Mouse (Mus musculus) gastrocnemius, adult 18-20 months (tissue): ENCODE data around the gene Psma7. TPM values are rescaled to one million over a fixed set of nuclear protein-coding genes. Genes with fewer than 3 reads are reported as not detected.

ENCODE experiments used
- DNase-seq: peaks from one replicate; pipeline ENCODE4 v3.0.0; 2021; ENCODE audit warnings: low spot score
- long read RNA-seq, 2 experiments: library from polyadenylated mRNA; stranded (forward); transcript quantifications; one replicate each; pipeline ENCODE4 v2.0.0; 2021
- total RNA-seq, 2 experiments: library from RNA; stranded (reverse); gene quantifications; 2 replicates each; pipeline ENCODE4 v1.2.3; 2021

Psma7 gene
- total RNA-seq = 100 to 1,000 TPM; 147 to 149 TPM
- long read RNA-seq, experiment 1, transcript Psma7-201 (7 exons, 914 nt) = major isoform, 185 of 285 reads
- long read RNA-seq, experiment 1, partial matches to known transcripts = 94 of 285 reads
- long read RNA-seq, experiment 1, other reads (novel, unspliced or antisense) = 5 of 285 reads
- long read RNA-seq, experiment 2, transcript Psma7-201 (7 exons, 914 nt) = major isoform, 140 of 259 reads
- long read RNA-seq, experiment 2, partial matches to known transcripts = 109 of 259 reads
- long read RNA-seq, experiment 2, other reads (novel, unspliced or antisense) = 10 of 259 reads

DNA sequence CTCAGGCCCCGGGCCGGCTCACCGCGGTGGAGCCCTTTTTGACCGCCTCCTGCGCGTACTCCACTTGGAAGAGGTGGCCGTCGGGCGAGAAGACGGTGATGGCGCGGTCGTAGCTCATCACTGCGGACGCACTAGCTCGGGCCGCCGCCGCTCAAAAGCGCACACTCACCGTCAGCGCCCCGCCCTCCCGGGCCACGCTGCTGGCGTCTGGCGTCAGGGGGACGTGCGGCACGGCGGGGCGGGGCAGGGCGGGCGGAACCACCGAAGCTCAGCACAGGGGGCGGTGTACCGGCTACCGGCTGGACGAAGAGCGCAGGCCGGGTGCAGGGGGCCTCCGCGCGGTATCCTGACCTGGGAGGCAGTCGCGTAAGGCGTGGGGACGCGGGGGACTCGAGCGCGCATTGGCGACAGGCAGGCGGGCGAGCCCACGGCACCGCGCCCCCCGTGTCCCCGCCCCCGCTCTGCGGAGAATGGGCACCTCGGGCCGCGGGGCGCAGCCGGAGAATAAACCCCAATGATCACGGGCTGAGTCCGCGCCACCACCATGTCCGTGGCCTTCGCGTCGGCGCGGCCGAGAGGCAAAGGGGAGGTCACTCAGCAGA, at the start of gene Psma7, which contains the start of gene Ss18l1:
Gene Psma7, minus strand, starts transcription at position 178 of the 602 bp plus-strand sequence.
Gene Ss18l1, plus strand, starts transcription at position 254 of the 602 bp plus-strand sequence.
- DNase-seq = peak; percentile 89

DNA sequence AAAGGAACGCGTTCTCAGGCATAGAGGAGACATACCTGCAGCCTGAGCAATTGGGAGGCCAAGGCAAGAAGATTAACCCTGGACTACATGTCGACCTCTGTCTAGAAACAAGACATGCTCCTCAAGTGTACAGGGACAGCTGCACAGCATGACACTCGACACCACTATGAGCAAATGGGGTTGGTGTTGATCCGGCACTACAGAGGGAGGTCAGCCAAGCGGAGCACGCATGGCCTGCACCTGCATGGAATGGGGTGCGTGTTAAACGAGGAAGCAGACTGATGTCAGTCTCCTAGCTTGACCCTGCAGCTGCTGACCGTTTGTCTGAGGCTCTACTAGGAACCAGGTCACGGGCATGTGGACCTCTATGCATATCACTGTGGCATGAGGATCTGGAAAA, 48.1 kb upstream of the Psma7 start:
- DNase-seq = peak; percentile 30

DNA sequence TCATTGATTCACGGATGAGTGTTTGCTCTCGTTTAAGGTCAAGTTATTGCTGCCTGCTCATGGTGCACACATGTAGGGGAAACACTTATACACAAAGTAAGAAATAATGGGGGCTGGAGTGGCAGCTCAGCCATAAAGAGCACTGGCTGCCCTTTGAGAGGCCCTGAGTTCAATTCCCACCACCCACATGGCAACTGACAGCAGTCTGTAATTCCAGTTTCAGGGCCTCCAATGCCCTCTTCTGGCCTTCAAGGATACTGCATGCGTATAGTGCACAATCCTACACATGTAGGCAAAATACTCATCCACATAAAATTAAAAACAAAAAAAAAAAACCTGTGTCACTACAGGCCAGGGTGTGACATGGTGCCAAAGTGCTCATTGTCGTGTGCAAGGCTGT, 45.2 kb upstream of the Psma7 start:
- DNase-seq = no peak

DNA sequence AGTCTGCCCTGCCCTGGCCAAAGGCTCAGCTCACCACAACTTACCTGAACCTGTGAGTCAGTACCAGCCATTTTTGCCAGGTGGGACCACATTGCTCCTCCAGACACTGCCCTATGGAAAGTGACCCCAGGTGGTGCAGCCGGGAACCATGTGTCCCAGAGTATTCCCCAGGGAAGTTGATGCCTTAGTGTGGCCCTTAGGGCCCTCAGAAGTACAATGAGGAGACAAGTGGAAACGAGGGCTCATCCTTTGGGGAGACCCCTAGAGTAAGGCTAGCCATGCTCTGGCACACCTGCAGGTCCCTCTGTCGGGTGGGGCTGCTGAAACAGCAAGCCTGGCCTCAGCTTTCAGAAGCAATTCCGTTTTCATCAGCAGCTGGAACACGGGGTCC, 44.4 kb upstream of the Psma7 start:
- no peak for DNase-seq

DNA sequence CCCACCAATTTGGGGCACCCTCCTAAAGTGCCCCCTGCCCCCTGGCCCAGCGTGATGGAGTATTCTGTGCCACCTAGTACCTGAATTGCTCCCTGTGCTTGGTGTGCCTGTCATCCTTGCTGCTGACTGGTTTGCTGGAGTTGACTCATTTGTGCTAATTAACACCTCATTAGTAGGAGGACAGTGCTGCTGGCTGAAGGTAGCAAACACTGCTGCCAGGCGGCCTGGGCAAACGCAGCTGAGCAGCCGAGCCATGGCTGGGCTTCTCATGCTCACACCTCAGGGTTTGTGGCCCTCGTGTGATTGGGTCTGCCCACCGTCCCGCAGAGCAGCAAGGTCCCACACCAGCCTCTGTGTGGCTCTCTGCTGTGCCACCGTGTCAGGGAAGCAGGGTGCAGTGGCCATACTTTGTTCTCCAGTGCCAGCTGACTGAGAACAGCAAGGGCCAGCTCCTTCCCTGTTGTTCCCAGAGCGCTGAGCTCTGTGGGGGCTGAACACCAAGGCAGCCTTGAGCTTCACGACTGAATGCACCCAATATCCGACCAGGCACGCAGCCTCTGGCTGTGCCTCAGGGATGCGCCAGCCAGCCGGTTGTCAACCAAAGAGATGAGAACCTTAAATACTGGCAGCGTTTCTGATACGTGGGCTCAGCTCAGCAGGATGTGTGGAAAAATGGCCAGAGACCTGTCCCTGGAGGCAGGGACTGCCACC, 43.8 kb upstream of the Psma7 start:
- no peak for DNase-seq

DNA sequence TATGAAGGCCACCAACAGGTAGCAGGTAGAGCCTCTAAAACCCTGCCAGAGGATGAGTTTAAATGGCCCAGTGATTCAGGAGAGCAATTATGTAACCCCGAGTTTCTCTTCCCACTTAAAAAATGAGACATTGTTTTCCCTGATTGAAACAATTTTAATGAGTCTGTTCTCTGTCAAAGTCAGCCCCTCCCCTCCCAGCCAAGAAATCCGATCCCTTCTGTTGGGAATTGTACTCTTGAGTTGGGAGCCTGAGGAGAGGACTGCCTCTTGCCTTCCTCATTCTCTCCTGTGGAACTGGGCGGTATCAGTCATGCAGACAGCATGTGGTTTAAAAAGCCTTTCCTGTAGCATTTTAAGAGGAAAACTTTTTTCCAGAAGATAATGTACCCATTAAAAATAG, 42.3 kb upstream of the Psma7 start:
- DNase-seq = no peak

DNA sequence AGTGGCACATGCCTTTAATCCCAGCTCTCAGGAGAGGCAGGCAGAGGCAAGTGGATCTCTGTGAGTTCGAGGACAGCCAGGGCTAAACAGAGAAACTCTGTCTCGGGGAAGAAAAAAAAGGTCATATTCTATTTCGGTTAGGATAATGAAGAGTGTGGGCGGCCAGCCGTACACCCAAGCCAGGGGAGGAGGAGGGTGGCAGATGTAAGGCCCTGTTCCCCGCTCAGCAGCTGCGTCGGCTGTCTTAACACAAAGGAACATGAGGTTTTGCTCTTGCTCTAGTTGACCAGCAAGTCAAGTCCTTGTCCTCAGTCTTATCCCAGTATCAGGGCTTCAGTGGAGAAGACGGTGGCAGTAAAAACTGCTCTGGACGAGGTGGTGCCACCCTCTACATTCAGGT, 40.8 kb upstream of the Psma7 start:
- no peak for DNase-seq

DNA sequence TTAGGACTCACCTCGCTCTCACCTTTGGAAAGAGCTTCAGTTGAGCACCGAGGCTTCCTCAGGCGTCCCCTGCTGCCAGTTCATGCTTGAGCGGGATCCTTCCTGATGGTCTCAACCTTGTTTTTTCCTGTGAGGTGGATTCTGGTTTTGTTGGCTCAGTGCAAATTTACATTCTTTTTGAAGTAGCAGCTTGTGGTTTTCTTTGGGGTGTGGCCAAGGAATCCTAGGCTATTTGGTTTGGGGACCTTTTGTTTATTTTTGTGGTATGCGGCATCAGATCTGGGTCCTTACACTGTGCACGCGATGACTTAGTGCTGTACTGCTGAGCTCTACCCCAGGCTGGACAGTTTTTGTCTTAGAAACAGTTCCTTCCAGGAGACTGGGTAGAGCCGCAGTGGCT, 38.4 kb upstream of the Psma7 start:
- DNase-seq = no peak

DNA sequence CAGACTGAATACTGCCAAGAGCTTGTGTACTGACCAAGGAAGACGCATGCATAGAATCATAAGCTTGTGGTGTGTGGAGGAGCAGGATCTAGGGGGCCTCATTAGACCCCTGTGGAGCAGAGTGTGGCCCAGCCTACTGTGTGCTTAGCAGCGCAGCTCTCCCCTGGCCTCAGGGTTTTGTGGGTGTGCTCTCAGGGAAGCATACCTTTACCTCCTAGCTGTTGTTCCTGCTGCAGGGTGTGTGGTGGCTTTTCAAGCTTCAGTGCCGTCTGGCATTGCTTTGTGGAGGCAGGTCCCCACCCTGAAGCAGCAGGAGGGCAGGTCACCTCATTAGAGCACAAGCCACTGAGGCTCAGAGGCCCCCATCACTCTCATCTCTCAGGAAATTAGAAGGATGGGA, 35.4 kb upstream of the Psma7 start:
- no peak for DNase-seq

DNA sequence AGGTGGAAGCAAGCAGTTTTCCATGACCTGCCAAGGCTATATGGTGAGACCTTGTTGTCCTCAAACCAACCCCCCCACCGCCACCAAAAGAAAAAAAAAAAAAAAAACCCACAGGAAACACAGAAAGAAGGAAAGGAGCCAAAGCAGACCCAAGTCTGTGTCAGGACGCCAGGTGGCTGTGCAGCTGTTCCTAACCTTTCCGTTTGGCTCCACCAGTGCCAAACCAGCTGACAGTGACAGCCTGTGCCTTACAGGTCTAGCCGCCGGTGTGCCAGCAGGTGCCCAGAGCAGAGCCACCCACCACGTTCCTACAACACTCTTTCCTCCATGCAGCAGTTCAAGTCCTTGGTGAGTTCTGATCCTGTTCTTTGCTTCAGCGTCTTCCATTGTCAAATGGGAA, 30.7 kb upstream of the Psma7 start:
- DNase-seq = no peak

DNA sequence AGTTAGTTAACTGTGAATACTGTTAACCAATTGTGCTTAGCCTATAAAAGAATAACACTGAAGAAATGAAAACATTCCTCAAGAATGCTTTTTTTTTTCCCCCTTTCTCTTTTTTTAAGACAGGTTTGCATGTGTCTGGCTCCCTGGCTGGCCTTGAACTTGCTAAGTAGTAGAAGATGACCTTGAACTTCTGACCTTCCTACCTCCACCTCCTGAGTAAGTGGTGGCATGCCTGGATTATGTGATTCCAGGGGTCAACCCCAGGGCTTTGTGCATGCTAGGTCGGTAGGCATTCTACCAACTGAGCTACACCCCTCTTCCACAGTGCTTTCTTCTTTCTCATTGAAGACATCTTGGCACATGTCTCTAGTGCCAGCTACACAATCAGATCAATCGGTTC, 29.4 kb upstream of the Psma7 start:
- DNase-seq = no peak

DNA sequence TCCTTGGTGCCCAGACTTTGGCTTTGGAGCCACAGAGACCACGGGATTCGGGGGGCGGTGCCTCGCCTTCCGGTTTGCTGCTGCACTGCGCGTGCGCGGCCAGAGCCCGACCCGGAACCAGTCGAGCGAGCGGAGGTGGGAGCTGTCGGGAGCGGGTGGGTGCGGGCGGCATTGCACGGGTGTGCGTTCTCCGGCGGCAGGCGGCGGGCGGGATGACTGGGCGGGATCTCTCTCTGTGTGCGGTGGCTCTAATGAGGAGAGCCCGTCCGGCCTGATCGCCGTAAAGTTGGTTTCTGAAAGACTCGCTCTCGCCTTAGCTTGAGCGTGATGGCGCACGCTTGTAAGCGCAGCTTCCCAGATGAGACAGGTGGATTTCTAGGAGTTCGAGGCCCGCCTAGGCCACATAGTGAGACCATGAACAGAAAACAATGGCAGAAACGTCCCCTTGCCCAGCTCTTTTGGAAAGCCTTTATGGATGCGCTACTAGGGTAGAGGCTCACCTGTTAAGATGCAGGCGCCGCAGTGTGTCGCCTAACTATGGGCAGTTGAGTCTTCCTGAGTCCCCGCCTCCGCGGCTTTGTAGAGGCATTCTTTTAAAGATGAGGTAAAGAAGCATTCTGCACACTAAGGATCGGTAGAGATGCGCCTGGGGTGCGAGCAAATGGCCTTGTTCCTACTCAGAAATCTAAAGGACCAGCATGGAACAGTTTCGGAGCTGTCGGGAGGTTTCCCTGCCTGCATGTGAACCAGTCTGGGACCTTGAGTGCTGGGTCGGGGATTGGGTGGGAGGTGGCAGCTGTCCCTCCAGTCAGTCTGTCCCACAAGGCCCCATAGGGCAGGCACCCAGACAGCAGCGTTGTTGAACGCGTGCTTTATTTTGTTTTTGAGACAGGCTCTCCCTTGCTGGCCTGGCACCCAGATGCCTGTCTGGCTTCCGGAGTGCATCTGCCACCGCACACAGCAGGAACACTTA, 28.5 kb upstream of the Psma7 start, which contains the start of gene Mtg2:
Gene Mtg2, plus strand, starts transcription at position 108 of the 973 bp plus-strand sequence.
- DNase-seq = peak; percentile 95

DNA sequence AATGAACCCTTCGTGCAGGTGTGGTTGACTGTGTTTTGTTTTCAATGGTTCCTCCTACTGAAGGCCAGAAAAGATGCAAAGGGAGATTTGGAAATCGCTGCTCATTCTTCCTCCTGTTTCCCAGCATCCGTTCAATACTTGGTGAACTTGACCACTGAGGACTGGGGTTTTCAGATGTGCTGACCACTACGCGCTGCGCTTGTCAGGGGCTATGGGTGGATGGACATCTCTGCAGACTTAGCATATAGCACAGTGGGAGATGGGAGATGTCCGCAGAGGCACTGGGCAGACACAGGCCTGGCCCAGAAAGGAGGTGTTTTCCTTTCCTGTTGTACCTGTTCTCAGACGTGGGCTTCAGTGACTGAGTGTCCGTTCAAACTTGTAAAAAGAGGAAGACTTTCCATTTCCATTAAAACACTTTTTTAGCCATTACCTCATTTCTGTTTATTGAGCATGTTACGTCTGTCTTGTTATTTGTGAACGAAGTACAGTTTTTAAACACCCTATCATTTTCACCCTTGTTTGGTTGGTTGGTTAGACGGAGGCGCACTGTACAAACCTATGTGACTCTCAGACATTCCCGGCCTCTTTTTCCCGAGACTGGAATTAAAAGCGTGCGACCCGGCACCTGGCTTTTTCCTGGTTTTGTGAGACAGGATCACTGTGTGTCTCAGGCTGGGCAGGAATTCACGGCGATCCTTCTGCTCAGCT, 27.7 kb upstream of the Psma7 start:
- DNase-seq = no peak

DNA sequence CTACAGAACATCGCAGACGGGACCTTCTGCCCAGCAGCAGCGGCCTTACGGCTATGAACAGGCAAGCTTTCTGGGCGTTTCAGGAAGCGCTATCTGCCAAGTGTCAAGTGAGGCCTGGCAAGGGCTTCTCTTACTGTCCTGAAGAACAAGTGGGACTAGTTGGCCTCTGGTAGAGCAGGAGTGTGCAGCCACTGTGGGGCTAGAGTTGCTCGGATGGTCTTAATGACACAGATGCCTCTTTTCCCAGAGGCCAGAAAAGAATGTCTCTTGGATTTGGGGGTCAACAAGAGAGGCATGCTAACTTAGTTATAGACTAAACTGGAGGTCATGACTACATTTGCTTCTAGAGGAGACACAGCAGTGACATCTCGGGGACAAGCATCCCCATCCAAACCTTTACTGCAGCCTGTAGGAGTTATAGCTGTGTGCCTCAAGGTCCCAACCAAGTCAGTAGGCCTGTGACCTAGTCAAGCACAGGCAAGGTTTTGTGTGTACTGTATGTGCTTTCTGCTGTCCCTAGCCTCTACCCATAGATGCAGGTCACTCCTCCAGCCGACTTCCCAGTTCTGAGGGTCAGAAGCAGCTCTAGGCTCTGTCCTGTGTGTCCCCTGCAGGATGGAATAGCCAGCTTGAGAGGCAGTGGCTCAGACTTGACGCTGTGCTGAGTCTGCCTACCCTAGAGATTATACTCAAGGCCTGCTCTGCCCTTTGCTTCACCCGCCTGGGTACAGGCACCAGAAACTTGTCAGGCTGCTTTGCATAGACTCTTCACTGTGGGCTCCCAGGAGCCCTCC, 21.3 kb upstream of the Psma7 start:
- no peak for DNase-seq

DNA sequence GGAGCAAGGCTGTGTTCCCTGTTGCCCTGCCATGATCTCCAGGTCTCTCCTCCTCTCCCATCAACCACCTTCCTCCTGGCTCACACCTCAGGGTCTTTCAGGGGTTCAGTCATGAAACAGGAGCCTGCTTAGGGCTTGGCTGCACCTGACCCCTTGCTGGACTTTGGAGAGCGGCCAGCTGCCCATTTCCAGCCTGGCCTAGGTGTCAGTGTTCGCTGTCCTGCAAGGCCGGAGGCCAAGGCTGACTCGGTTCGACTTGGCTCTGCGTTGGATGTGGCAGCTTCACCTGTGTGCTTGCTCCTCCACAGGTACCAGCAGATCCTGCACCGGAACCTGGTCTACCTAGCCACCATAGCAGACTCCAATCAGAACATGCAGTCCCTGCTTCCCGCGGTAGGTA, 10.8 kb upstream of the Psma7 start:
- DNase-seq = peak; percentile 26

DNA sequence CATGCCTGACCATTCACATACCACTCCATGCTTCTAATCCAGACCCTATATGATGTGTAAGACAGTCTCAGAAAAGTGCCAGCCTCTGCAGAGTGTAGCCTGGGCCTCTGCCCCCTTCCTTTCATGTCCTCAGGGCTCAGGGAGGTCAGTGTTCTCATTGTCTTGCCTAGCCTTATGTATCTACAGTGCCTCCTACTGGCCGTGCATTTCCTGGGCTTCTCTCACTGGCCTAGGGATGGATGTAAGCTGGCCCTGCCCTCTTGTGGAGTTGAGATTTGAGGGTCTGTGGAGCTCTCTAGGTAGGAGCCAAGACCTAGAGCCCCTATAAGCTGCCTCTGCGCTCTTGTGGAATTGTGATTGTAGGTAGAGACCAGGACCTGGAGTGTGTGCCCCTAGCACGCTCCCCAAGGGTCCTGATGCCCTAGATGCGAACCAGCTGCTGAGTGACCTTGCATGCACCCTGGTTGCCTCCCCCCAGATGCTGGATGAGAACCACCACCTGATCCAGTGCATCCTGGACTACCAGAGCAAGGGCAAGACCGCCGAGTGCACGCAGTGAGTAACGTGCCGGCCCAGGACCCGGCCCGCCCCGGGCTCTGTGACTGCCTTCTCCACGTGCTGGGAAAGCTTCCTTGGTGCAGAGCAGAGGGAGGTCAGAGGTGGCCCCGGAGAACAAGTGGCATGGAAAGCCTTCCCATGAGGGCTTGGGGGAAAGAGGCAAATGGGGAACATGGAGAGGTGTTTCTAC, 9.9 kb upstream of the Psma7 start:
- no peak for DNase-seq

DNA sequence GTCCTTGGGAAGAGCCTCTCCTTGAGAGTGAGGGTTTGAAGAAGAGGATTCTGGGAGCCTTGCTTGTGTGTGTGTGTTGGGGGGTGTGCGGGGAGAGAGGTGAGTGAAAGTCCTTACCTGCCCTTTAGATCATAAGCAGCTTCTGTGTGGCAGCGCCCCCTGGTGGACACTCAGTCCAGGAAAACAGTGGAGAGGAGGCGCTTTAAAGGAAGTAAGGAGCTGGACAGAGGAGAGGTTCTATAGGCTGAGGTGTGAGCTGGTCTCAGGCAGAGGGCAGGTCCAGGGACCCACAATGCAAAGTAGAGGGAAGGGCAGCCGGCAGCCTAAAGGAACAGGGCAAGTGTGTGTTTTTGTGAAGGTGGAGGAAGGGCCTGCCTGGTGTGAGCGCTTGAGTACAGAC, 8.8 kb upstream of the Psma7 start:
- DNase-seq = peak; percentile 81

DNA sequence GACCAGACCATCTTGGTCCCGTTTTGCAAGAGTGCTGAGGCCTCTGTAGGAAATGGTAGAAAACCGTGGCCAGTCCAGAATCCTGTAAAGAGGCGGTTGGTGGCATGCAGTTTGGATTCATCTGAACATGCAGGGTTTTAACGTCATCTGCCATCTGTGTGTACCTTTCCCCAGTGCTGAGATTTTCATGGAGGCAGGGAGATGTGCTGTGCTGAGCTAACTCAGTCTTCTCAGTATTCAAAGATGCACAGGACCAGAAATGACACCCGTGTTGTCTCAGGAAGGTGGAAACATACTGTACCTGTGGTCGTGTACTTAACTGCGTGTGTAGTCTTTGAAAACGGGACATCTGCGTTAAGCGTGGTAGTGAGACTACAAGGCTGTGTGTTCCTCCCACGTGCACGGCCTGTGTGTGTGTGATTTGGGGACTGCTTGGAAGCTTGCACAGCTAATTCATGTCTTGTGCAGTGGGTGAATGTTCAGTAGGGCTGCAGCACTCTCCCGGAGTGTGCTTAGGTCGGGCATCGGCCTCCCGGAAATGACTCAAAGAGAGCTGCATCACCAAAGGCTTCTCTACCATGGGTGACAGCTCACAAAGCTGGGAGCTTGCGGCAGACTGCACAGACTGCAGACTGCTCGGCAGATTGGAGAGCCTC, 5.9 kb upstream of the Psma7 start:
- DNase-seq = no peak

DNA sequence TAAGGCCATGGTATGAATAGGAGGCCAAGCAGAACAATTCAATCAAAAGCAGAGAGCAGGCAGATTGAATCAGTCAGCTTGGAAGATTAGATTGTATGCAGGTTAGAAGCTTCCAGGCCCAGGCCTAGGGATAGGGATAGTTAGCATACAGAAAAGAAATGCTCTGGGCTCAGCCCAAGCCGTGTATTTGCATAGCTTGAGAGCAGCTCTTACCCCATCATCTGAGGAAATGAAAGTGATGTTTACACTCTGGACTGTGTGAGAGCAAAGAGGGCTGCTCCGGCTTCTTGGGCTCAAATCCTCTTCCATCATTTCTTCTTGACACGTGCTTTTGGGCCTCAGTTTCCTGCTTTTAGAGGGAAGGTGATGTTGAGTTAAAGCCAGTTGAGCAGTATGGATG, 5.3 kb upstream of the Psma7 start:
- no peak for DNase-seq
